Mouse (Mus musculus): ENCODE results near the gene Krtap3-1. TPM values are rescaled to one million over a fixed set of nuclear protein-coding genes. Genes with fewer than 3 reads are reported as not detected.

Gene Krtap3-1
- polyA plus RNA-seq, 1 experiment: not detected

GRCm38 (mm10) chr11:99581564-99581963, 15.1 kb upstream of the Krtap3-1 start:
- Histone ChIP-seq H3K27ac (ENCODE audit: control insufficient read depth, insufficient read depth, low read depth, low read length, poor library complexity) (no peak overlapping the region), H3K4me1 (ENCODE audit: control insufficient read depth, insufficient read depth, low read length) (no peaks in the 10 kb centered on the region), H3K4me3 (replicated peaks; ENCODE audit: control insufficient read depth, low read depth, low read length) (no peak overlapping the region)
- TF ChIP-seq POLR2A (IDR thresholded peaks at IDR 0.05; ENCODE audit: borderline replicate concordance, control insufficient read depth, low read depth, low read length): no peak
- no peak for TF ChIP-seq CTCF (IDR thresholded peaks at IDR 0.05; ENCODE audit: control insufficient read depth, insufficient read depth, low read length)
- 77% methylated on average over 6 of the region's 6 CpGs for WGBS

- TF ChIP-seq POLR2A (IDR thresholded peaks at IDR 0.05; ENCODE audit: borderline replicate concordance, control insufficient read depth, low read depth, low read length) (no peak), CTCF (IDR thresholded peaks at IDR 0.05; ENCODE audit: control insufficient read depth, insufficient read depth, low read length) (no peak)
- Histone ChIP-seq H3K4me3 (replicated peaks; ENCODE audit: control insufficient read depth, low read depth, low read length) (no peak overlapping the region), H3K27ac (ENCODE audit: control insufficient read depth, insufficient read depth, low read depth, low read length, poor library complexity) (no peak overlapping the region), H3K4me1 (ENCODE audit: control insufficient read depth, insufficient read depth, low read length) (no peaks in the 10 kb centered on the region)
- 91% methylated on average over 5 of the region's 5 CpGs for WGBS
These were observed 14.6 kb upstream of the Krtap3-1 start for GRCm38 (mm10) chr11:99581051-99581450.

- WGBS: 75% methylated on average over 6 of the region's 6 CpGs
- no peak for TF ChIP-seq POLR2A (IDR thresholded peaks at IDR 0.05; ENCODE audit: borderline replicate concordance, control insufficient read depth, low read depth, low read length)
- no peak for TF ChIP-seq CTCF (IDR thresholded peaks at IDR 0.05; ENCODE audit: control insufficient read depth, insufficient read depth, low read length)
- no peak within 1 kb of the TSS for H3K27ac ChIP-seq (ENCODE audit: control insufficient read depth, insufficient read depth, low read depth, low read length, poor library complexity)
- H3K4me3 ChIP-seq (replicated peaks; ENCODE audit: control insufficient read depth, low read depth, low read length): no peak within 1 kb of the TSS
- no peaks in the 10 kb centered on the region for H3K4me1 ChIP-seq (ENCODE audit: control insufficient read depth, insufficient read depth, low read length)
These were observed 14.2 kb upstream of the Krtap3-1 start, which contains the start of gene Krtap1-5 for GRCm38 (mm10) chr11:99580636-99581035. TSS of gene Krtap1-5 (minus strand) at chr11:99581016.

DNA sequence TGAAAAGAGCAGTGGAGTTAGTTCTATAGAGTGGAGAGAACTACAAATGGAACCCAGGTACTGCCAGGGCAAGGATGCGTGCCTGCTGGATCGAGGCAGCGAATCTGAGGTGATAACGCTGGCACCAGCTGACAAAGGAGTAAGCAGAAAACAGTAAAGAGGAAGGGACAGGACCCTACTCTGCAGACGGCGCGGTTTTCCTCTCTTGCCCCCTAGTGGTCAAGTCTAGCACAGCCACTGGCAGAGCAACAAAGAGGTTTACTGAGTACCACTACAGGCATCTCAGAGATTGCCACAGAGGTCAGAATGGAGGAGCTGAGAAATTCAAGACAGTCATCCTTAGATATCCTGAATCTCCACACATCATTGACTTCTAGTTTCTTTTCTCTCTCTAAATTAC, 7.7 kb upstream of the Krtap3-1 start:
- Histone ChIP-seq H3K4me1 (ENCODE audit: control insufficient read depth, insufficient read depth, low read length) (no peaks in the 10 kb centered on the region; the same call in 1 of the 2 replicates), H3K4me3 (replicated peaks; ENCODE audit: control insufficient read depth, low read depth, low read length) (no peak overlapping the region), H3K27ac (ENCODE audit: control insufficient read depth, insufficient read depth, low read depth, low read length, poor library complexity) (no peak overlapping the region)
- TF ChIP-seq CTCF (IDR thresholded peaks at IDR 0.05; ENCODE audit: control insufficient read depth, insufficient read depth, low read length): peak; percentile 45; the same call in 1 of the 2 replicates
- TF ChIP-seq POLR2A (IDR thresholded peaks at IDR 0.05; ENCODE audit: borderline replicate concordance, control insufficient read depth, low read depth, low read length): no peak
- WGBS: under 1% methylated on average over 7 of the region's 7 CpGs

GRCm38 (mm10) chr11:99573164-99573563, 6.7 kb upstream of the Krtap3-1 start:
- WGBS: 61% methylated on average over 4 of the region's 4 CpGs
- H3K4me3 ChIP-seq (replicated peaks; ENCODE audit: control insufficient read depth, low read depth, low read length): no peak overlapping the region
- TF ChIP-seq POLR2A (IDR thresholded peaks at IDR 0.05; ENCODE audit: borderline replicate concordance, control insufficient read depth, low read depth, low read length): no peak
- H3K4me1 ChIP-seq (ENCODE audit: control insufficient read depth, insufficient read depth, low read length): no peaks in the 10 kb centered on the region; the same call in 1 of the 2 replicates
- no peak overlapping the region for H3K27ac ChIP-seq (ENCODE audit: control insufficient read depth, insufficient read depth, low read depth, low read length, poor library complexity)

DNA sequence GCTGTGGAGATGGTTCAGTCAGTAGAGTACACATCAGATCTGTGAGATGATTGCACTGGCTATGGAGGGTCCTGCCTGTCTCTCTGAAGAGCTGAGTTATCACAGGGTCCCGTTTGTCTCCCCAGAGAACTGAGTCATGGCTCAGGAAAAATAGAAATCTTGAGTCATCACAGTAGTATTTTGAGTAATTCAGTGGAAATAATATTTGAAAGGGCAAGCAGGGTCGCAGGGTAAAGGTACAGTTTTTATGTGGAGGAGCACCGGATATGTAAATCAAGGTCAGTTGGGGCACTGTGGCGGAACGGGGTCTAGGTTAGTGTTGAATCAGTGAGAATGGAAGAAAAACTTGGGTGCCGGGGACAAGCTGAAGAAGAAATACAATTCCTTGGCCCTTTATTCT, 3.9 kb downstream of the Krtap3-1 start:
- no peaks in the 10 kb centered on the region for H3K4me1 ChIP-seq (ENCODE audit: control insufficient read depth, insufficient read depth, low read length)
- H3K4me3 ChIP-seq (replicated peaks; ENCODE audit: control insufficient read depth, low read depth, low read length): no peak overlapping the region
- WGBS: 73% methylated on average over 6 of the region's 6 CpGs
- H3K27ac ChIP-seq (ENCODE audit: control insufficient read depth, insufficient read depth, low read depth, low read length, poor library complexity): no peak overlapping the region
- TF ChIP-seq CTCF (IDR thresholded peaks at IDR 0.05; ENCODE audit: control insufficient read depth, insufficient read depth, low read length): no peak

GRCm38 (mm10) chr11:99559366-99559765, 7.1 kb downstream of the Krtap3-1 start, which contains the start of gene Gm11939:
TSS of gene Gm11939 (minus strand) at chr11:99559466.
- no peaks in the 10 kb centered on the region for H3K4me1 ChIP-seq (ENCODE audit: control insufficient read depth, insufficient read depth, low read length)
- no peak for TF ChIP-seq CTCF (IDR thresholded peaks at IDR 0.05; ENCODE audit: control insufficient read depth, insufficient read depth, low read length)
- TF ChIP-seq POLR2A (IDR thresholded peaks at IDR 0.05; ENCODE audit: borderline replicate concordance, control insufficient read depth, low read depth, low read length): no peak
- no peak within 1 kb of the TSS for H3K27ac ChIP-seq (ENCODE audit: control insufficient read depth, insufficient read depth, low read depth, low read length, poor library complexity)
- 85% methylated on average over 9 of the region's 9 CpGs for whole genome bisulfite sequencing
- H3K4me3 ChIP-seq (replicated peaks; ENCODE audit: control insufficient read depth, low read depth, low read length): no peak within 1 kb of the TSS

DNA sequence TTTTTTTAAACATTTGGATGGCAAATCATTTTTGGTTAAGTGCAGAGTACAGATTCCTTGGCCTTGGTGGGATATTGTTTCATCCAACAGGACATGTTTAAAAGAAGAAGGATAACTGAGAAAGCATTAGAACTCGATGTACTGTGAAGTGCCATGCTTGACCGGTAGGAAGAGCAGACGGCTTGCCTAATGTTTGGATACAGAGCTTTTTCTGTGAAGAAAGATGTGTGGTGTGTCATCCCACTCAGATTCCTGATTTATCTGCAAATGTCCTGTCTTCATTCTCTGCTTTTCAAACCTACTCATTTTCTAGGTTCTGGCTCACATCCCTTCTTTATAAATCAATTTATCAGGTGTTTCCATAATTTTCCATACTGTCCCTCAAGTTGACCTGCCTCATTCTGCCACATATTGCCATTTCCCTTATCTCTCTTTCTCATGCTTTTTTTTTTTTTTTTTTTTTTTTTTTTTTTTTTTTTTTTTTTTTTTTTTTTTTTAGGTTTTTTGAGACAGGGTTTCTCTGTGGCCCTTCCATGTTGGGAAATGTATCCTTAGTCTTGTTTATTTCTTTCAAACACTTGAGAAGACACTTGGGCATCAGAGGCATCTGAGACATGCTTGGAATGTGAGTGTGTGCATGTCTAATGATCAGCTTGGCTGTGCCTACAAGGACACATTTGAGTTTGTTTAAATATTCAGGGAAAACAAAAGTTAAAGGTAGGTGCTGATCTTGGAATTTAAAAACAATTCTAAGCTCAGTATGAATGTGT, 8.3 kb downstream of the Krtap3-1 start:
- Histone ChIP-seq H3K27ac (ENCODE audit: control insufficient read depth, insufficient read depth, low read depth, low read length, poor library complexity) (no peak overlapping the region), H3K4me3 (replicated peaks; ENCODE audit: control insufficient read depth, low read depth, low read length) (no peak overlapping the region), H3K4me1 (ENCODE audit: control insufficient read depth, insufficient read depth, low read length) (no peaks in the 10 kb centered on the region)
- no peak for TF ChIP-seq POLR2A (IDR thresholded peaks at IDR 0.05; ENCODE audit: borderline replicate concordance, control insufficient read depth, low read depth, low read length)
- TF ChIP-seq CTCF (IDR thresholded peaks at IDR 0.05; ENCODE audit: control insufficient read depth, insufficient read depth, low read length): no peak
- WGBS: 89% methylated on average over 3 of the region's 3 CpGs

Data from bone marrow, adult 2 months (tissue).